Mouse (Mus musculus) E14TG2a.4 (cell line): ENCODE measurements around the gene 4930556J24Rik.
"Not testable (repeated sequence)": the region's sequence is repeated elsewhere in the genome, so short reads cannot be mapped to it uniquely, and the experiment has no call there.

Experiments used
- H3K27me3 ChIP-seq: 2 replicates; pipeline ENCODE4 v1.6.1; 2014; ENCODE audit warnings: low read length, control low read depth; ENCODE audit not compliant: insufficient read depth
- H3K36me3 ChIP-seq: 2 replicates; pipeline ENCODE4 v1.6.1; 2014; ENCODE audit warnings: low read length, control low read depth; ENCODE audit not compliant: insufficient read depth
- H3K4me1 ChIP-seq: replicated peaks from 2 replicates; pipeline ENCODE4 v1.6.1; 2014; ENCODE audit warnings: low read depth, low read length, control low read depth
- H3K4me3 ChIP-seq: replicated peaks from 2 replicates; pipeline ENCODE4 v1.5.1; 2014; ENCODE audit warnings: mild to moderate bottlenecking, low read length
- H3K9me3 ChIP-seq: 2 replicates; pipeline ENCODE4 v1.6.1; 2014; ENCODE audit warnings: low read length, control low read depth
- CTCF ChIP-seq: conservative IDR thresholded peaks from 2 replicates; pipeline ENCODE4 v1.5.1; 2014; ENCODE audit warnings: low read length
- NANOG ChIP-seq: IDR thresholded peaks from 2 replicates; pipeline ENCODE4 v1.6.1; 2014; ENCODE audit warnings: borderline replicate concordance, low read length, mixed read lengths
- POU5F1 ChIP-seq: IDR thresholded peaks from 2 replicates; pipeline ENCODE4 v1.6.1; 2014; ENCODE audit warnings: low read length, borderline replicate concordance

Gene 4930556J24Rik

GRCm38 (mm10) chr11:3976678-3977077 lies at the start of gene 4930556J24Rik:
TSS of gene 4930556J24Rik (minus strand) at chr11:3976778.
- H3K4me3 ChIP-seq = no peak within 1 kb of the TSS
- no peaks in the 10 kb centered on the region for H3K9me3 ChIP-seq
- peaks cover 27% of the 10 kb centered on the region for H3K4me1 ChIP-seq
- H3K36me3 ChIP-seq = peaks cover 100% of the 10 kb centered on the region
- no peak for TF ChIP-seq POU5F1
- no peak for TF ChIP-seq NANOG
- TF ChIP-seq CTCF = no peak
- no peaks in the 10 kb centered on the region for H3K27me3 ChIP-seq

DNA sequence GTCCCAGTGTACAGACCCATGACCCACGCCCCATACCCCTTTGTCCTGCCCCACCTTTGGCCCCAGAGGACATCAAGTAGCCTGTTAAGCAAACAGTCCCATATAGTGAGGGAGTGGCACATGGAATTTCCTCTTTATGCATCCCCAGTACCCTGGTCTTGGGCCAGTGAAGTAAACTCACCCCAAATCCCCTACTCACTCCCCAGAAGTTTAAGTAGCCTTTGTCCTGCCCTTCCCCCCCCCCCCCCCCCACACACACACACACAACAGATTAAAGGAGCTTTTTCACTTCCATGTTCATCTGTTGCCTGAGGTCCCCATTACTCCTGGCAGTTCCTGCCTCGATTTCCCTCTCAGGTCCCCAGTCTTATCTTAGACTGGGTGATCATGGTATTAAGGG lies 46.7 kb upstream of the 4930556J24Rik start:
- Histone ChIP-seq H3K36me3 (no peaks in the 10 kb centered on the region), H3K4me3 (no peak overlapping the region), H3K27me3 (no peaks in the 10 kb centered on the region), H3K9me3 (no peaks in the 10 kb centered on the region), H3K4me1 (peaks cover 33% of the 10 kb centered on the region)
- no peak for TF ChIP-seq POU5F1
- no peak for TF ChIP-seq NANOG
- no peak for TF ChIP-seq CTCF

DNA sequence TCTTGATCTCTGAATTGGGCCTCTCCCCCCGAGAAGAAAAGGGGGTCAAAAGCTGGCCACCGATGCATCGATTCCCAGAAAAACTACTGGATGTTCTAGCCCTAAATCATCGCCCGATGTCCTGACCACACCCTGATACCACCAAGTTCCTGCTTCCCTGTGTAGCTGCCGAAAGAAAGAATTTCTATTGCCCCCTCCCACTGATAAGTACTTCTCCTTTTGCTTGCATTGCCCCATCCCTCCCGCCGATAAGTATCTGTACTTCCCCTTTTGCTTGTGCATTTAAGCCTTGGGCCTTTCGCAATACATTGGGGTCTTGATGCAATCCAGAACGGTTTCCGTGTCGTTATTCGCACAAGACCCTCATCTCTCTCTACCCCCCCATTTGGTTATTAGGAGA lies 45.5 kb upstream of the 4930556J24Rik start:
- not testable (repeated sequence) for H3K27me3 ChIP-seq, H3K4me3 ChIP-seq, H3K36me3 ChIP-seq, H3K9me3 ChIP-seq
- H3K4me1 ChIP-seq = peaks cover 29% of the 10 kb centered on the region

DNA sequence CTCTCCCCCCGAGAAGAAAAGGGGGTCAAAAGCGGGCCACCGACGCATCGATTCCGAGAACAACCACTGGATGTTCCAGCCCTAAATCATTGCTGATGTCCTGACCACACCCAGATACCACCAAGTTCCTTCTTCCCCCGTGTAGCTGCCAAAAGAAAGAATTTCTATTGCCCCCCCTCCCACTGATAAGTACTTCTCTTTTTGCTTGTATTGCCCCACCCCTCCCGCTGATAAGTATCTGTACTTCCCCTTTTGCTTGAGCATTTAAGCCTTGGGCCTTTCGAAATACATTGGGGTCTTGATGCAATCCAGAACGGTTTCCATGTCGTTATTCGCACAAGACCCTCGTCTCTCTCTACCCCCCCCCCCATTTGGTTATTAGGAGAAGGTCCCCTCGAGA lies 39.2 kb upstream of the 4930556J24Rik start:
- H3K4me3 ChIP-seq, H3K27me3 ChIP-seq, H3K36me3 ChIP-seq, H3K4me1 ChIP-seq: not testable (repeated sequence)
- H3K9me3 ChIP-seq = peaks cover 17% of the 10 kb centered on the region

DNA sequence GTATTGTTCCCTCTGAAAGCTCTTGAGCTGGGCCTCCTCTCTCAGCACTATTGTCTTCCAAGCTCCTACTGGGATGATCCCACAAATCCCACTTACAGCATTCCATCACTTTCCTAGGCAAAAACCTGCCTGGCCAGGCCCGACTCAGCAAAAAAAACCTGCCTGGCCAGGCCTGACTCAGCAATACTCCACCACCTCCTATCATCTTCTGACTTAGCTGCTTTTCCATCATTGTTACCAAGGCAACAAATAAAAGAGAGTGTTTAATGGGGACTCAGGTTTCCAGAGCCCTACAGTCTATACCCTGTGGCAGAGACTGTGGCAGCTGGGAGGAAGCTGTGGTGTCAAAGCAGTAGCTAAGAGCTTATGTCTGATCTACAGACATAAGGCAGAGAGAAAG lies 36.0 kb upstream of the 4930556J24Rik start:
- TF ChIP-seq CTCF (no peak), POU5F1 (no peak), NANOG (no peak)
- H3K9me3 ChIP-seq = peaks cover 17% of the 10 kb centered on the region
- no peak overlapping the region for H3K4me3 ChIP-seq
- H3K27me3 ChIP-seq = no peaks in the 10 kb centered on the region
- no peaks in the 10 kb centered on the region for H3K36me3 ChIP-seq
- no peaks in the 10 kb centered on the region for H3K4me1 ChIP-seq

DNA sequence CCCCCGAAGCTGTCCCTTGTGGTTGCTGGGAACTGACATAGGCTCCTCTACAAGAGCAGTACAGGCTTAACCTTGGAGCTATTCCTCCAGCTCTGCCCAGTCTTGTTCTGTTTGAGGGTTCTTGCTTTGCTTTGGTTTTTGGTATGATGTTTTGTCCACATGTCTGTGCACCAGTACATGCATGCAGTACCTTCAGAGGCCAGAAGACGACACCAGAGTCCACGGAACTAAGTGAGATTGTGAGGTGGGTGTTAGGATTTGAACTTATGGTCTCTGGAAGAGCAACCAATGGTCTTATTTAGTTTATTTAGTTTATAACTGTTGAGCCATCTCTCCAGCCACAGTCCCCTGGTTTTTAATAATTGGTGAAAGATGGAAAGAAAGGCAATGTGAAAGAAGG lies 29.9 kb upstream of the 4930556J24Rik start:
- Histone ChIP-seq H3K36me3 (no peaks in the 10 kb centered on the region), H3K4me3 (no peak overlapping the region), H3K27me3 (peaks cover 20% of the 10 kb centered on the region), H3K4me1 (no peaks in the 10 kb centered on the region), H3K9me3 (0 out of 2 replicates have a peak, but pooled peaks cover under 1% of the 10 kb centered on the region)
- TF ChIP-seq CTCF (peak; percentile 13; the same call in 1 of the 2 replicates), POU5F1 (no peak)

DNA sequence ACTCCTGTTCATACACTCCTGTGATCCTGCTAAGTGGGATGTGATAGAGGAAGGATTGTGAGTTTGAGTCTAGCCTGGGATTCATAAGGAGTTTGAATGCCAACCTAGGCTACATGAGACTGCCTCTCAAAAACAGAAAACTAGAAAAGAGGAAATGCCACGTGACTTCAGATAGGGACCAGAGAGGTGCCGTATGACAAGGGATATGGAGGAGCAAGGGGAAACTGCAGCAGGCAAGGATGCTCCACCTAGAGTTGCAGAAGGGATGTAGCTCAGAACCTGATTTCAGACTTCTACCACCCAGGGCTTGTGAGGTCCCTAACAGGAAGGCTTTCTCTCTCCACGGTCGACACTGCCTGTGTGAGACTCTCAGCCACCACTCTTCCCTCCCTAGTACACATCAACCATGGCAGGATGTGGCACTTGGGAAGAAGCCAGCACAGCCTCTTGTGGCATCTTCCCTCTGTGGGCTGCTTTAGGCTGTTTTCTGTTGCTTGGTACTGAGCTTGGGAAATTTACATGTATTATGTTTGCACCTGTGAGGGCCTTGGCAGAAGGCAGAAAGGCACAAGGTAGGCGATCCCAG lies 28.7 kb upstream of the 4930556J24Rik start:
- TF ChIP-seq NANOG (no peak), POU5F1 (no peak), CTCF (no peak)
- H3K27me3 ChIP-seq = peaks cover 26% of the 10 kb centered on the region
- H3K9me3 ChIP-seq = no peaks in the 10 kb centered on the region
- no peaks in the 10 kb centered on the region for H3K36me3 ChIP-seq
- no peaks in the 10 kb centered on the region for H3K4me1 ChIP-seq
- no peak overlapping the region for H3K4me3 ChIP-seq

DNA sequence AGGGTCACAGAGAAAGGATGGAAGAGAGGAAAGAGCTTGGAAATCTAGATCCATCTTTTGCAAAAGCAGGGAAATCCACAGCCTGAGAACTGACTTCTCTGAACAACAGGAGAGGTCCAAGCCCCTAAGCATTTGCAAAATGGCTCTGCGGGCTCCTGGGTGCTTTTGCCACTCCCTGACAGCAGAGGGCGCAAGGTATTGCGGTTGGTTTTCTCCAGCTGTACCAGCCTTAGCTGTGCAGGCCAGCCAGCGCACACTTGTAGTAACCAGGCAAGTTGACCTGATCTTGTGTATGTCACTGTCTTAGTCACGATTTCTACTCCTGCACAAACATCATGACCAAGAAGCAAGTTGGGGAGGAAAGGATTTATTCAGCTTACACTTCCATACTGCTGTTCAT lies 25.0 kb upstream of the 4930556J24Rik start:
- Histone ChIP-seq H3K27me3 (peaks cover 53% of the 10 kb centered on the region), H3K4me3 (no peak overlapping the region), H3K9me3 (no peaks in the 10 kb centered on the region), H3K4me1 (peaks cover 14% of the 10 kb centered on the region), H3K36me3 (no peaks in the 10 kb centered on the region)
- no peak for TF ChIP-seq POU5F1
- peak; percentile 96 for TF ChIP-seq CTCF

DNA sequence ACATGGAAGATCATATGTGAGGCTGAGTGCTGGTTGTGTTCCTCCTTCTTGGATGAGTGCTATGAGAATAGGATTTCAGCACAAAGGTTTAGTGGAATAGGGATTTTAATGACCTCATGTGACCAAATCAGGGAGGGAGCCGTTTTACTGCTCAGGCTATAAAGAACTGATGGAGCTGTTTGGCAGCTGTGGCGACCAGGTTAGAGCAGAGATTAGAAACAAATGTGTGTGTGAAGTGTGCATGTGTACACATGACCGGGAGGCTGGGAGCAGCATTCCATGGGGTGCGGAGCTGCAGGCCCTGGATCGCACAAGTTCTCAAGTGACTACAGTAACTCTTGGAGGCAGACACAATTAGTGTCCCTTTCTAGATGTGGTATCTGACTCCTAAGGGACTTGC lies 23.0 kb upstream of the 4930556J24Rik start:
- Histone ChIP-seq H3K4me1 (peaks cover 14% of the 10 kb centered on the region), H3K4me3 (no peak overlapping the region), H3K9me3 (no peaks in the 10 kb centered on the region), H3K36me3 (no peaks in the 10 kb centered on the region), H3K27me3 (peaks cover 63% of the 10 kb centered on the region)
- TF ChIP-seq POU5F1 (no peak), NANOG (no peak), CTCF (no peak)
